Mouse (Mus musculus) bone marrow macrophage, adult 2 months (primary cell): ENCODE data around the gene Ube2cbp. TPM values are rescaled to one million over a fixed set of nuclear protein-coding genes. Genes with fewer than 3 reads are reported as not detected.

ENCODE experiments used
- H3K27ac ChIP-seq: 2 replicates; pipeline ENCODE4 v1.5.1; 2012; ENCODE audit warnings: low read depth, low read length; ENCODE audit not compliant: insufficient read depth
- H3K4me1 ChIP-seq: 2 replicates; pipeline ENCODE4 v1.6.1; 2012; ENCODE audit warnings: low read length; ENCODE audit not compliant: control insufficient read depth, insufficient read depth
- H3K4me3 ChIP-seq: 2 replicates; pipeline ENCODE4 v1.5.1; 2012; ENCODE audit warnings: mild to moderate bottlenecking, low read length, moderate library complexity; ENCODE audit not compliant: insufficient read depth
- CTCF ChIP-seq: IDR thresholded peaks from 2 replicates; pipeline ENCODE4 v1.5.1; 2012; ENCODE audit warnings: low read depth, mild to moderate bottlenecking, low read length, moderate library complexity
- POLR2A ChIP-seq: IDR thresholded peaks from 2 replicates; pipeline ENCODE4 v1.6.1; 2012; ENCODE audit warnings: mild to moderate bottlenecking, low read depth, low read length, borderline replicate concordance
- polyA plus RNA-seq: library from polyadenylated mRNA; stranded (reverse); fragments of >200 nt; gene quantifications from 2 replicates; pipeline ENCODE4 v1.2.4, GENCODE M21; 2012; ENCODE audit not compliant: missing spikeins, insufficient read depth, insufficient read length

The Ube2cbp gene
- polyA plus RNA-seq, 1 experiment, result 0.31 TPM

GRCm38 (mm10) chr9:86334357-86334756 is 130.4 kb downstream of the Ube2cbp start:
- no peak overlapping the region for H3K27ac ChIP-seq
- H3K4me1 ChIP-seq, result no peaks in the 10 kb centered on the region
- no peak overlapping the region for H3K4me3 ChIP-seq
- no peak for TF ChIP-seq POLR2A
- no peak for TF ChIP-seq CTCF

GRCm38 (mm10) chr9:86330591-86330990 is 134.2 kb downstream of the Ube2cbp start:
- Histone ChIP-seq H3K27ac (no peak overlapping the region), H3K4me1 (no peaks in the 10 kb centered on the region), H3K4me3 (no peak overlapping the region)
- no peak for TF ChIP-seq CTCF
- TF ChIP-seq POLR2A, result no peak

- no peak for TF ChIP-seq CTCF
- TF ChIP-seq POLR2A, result no peak
- Histone ChIP-seq H3K4me3 (no peak overlapping the region), H3K27ac (no peak overlapping the region), H3K4me1 (no peaks in the 10 kb centered on the region)
These were observed 136.5 kb downstream of the Ube2cbp start for GRCm38 (mm10) chr9:86328270-86328669.

- Histone ChIP-seq H3K4me1 (no peaks in the 10 kb centered on the region), H3K27ac (no peak overlapping the region), H3K4me3 (no peak overlapping the region)
- TF ChIP-seq POLR2A (no peak), CTCF (no peak)
These were observed 137.4 kb downstream of the Ube2cbp start for GRCm38 (mm10) chr9:86327341-86327740.

- no peaks in the 10 kb centered on the region for H3K4me1 ChIP-seq
- H3K4me3 ChIP-seq, result no peak overlapping the region
- no peak for TF ChIP-seq POLR2A
- TF ChIP-seq CTCF, result no peak
- no peak overlapping the region for H3K27ac ChIP-seq
These were observed 140.0 kb downstream of the Ube2cbp start for GRCm38 (mm10) chr9:86324772-86325171.

GRCm38 (mm10) chr9:86319516-86320140 is 145.1 kb downstream of the Ube2cbp start:
- Histone ChIP-seq H3K4me1 (no peaks in the 10 kb centered on the region), H3K27ac (no peak overlapping the region), H3K4me3 (no peak overlapping the region)
- no peak for TF ChIP-seq CTCF
- TF ChIP-seq POLR2A, result no peak

GRCm38 (mm10) chr9:86315700-86316099 is 149.1 kb downstream of the Ube2cbp start:
- Histone ChIP-seq H3K4me1 (no peaks in the 10 kb centered on the region), H3K4me3 (no peak overlapping the region), H3K27ac (no peak overlapping the region)
- TF ChIP-seq POLR2A, result no peak
- no peak for TF ChIP-seq CTCF

- TF ChIP-seq CTCF (no peak), POLR2A (no peak)
- no peaks in the 10 kb centered on the region for H3K4me1 ChIP-seq
- no peak overlapping the region for H3K27ac ChIP-seq
- H3K4me3 ChIP-seq, result no peak overlapping the region
These were observed 156.1 kb downstream of the Ube2cbp start for GRCm38 (mm10) chr9:86308616-86309015.

- Histone ChIP-seq H3K4me3 (no peak overlapping the region), H3K27ac (no peak overlapping the region), H3K4me1 (no peaks in the 10 kb centered on the region)
- TF ChIP-seq CTCF (no peak), POLR2A (no peak)
These were observed 158.2 kb downstream of the Ube2cbp start for GRCm38 (mm10) chr9:86306556-86306955.

GRCm38 (mm10) chr9:86301407-86301806 is 163.3 kb downstream of the Ube2cbp start:
- H3K4me3 ChIP-seq, result no peak overlapping the region
- TF ChIP-seq CTCF, result no peak
- TF ChIP-seq POLR2A, result no peak
- no peaks in the 10 kb centered on the region for H3K4me1 ChIP-seq
- no peak overlapping the region for H3K27ac ChIP-seq
